Mouse (Mus musculus): ENCODE data around the gene Fkbp15. TPM values are rescaled to one million over a fixed set of nuclear protein-coding genes. Genes with fewer than 3 reads are reported as not detected.

Gene Fkbp15
- polyA plus RNA-seq, 1 experiment from 2014 or later: 14.1 TPM

DNA sequence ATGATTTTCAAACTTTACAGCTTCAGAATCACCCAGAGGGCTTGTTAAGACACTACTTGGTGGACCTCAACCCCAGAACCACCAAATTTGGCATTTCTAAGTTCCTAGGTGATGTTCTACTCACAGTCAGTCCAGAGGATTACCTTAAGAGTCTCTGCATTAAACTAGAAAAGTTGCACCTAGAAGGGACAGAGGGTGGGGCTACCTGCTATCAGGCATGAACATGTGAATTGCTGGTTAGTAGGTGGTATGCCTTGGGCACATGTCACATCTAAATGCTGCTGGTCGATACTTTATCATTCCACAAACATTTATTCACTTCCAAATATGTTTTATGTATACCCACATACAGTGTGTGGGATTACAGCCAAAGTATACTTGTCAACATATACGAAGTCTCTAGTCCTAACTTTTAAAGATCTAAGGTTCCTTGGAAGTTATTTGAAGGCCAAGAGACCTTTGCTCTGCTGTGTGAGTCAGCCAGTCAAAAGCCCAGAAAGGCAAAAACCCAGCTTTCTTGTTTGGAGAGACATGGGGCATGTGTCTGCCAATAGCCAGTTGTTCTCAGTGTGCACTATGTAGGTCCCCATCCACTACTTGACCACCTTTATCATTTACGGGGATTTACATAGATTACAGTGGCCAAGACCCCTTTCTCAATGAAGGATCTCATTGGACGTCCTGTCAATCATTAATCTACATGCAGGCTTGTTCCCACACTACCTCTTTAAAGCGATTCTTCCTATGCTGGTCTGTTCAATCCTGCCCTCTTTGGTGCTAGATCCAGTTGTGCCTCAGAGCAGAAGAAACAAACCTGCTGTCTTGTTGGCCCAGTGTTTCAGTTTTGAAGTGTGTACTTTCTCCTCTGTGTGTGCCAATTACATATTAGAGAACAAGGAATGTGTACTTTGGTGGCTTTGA is 29.5 kb upstream of the Fkbp15 start:
- H3K27me3 ChIP-seq: no peaks in the 10 kb centered on the region
- H3K9ac ChIP-seq: no peak overlapping the region
- H3K36me3 ChIP-seq (replicated peaks): peaks cover 72% of the 10 kb centered on the region
- H3K4me2 ChIP-seq: no peak overlapping the region
- 53% methylated on average over 5 of the region's 5 CpGs for WGBS (ENCODE audit: insufficient replicate concordance)
- H3K27ac ChIP-seq (replicated peaks): no peak overlapping the region
- ATAC-seq (ENCODE audit: insufficient read depth): peak; percentile 41; the same call in 1 of the 2 replicates
- H3K4me1 ChIP-seq (replicated peaks): peaks cover 19% of the 10 kb centered on the region
- no peaks in the 10 kb centered on the region for H3K9me3 ChIP-seq (replicated peaks)
- no peak overlapping the region for H3K4me3 ChIP-seq (replicated peaks)

DNA sequence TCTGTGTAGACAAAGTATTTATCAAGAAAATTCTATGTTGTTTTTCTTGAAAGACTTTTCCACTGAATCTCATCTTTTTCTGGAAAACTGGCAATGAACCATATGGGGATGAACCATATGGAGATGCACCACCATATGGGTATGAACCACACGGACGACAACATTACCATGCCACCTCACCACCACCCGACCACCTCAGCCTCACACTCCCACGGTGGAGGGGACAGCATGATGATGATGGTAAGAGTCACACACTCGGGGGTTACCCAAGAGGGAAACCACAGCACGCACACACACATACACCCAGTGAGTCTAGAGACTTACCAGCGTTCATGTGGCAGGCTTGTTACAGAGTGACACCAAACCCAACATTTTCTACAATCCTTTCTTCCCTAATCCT is 25.1 kb upstream of the Fkbp15 start:
- H3K4me2 ChIP-seq: no peak overlapping the region
- no peak overlapping the region for H3K9ac ChIP-seq
- H3K36me3 ChIP-seq (replicated peaks): peaks cover 43% of the 10 kb centered on the region
- no peak overlapping the region for H3K4me3 ChIP-seq (replicated peaks)
- peaks cover 45% of the 10 kb centered on the region for H3K4me1 ChIP-seq (replicated peaks)
- 78% methylated on average over 7 of the region's 7 CpGs for WGBS (ENCODE audit: insufficient replicate concordance)
- H3K9me3 ChIP-seq (replicated peaks): no peaks in the 10 kb centered on the region
- H3K27me3 ChIP-seq: no peaks in the 10 kb centered on the region
- ATAC-seq (ENCODE audit: insufficient read depth): no peak
- H3K27ac ChIP-seq (replicated peaks): no peak overlapping the region

DNA sequence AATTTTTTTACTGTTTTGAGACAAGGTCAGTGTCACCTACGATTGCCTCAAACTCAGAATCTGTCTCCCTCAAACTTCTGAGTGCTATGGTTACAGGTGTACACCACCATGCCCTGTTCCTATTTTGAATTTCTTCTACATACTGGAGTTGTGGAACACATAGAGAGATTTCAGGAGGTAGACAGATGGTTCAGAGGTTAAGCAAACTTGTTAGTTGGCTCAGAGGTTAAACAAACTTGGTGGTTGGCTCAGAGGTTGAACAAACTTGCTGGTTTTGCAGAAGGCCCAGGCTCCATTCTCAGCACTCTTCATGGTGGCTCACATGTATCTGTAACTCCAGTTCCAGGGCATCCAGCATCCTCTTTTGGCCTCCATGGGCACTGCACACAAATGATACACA is 23.8 kb upstream of the Fkbp15 start:
- Histone ChIP-seq H3K36me3 (replicated peaks) (peaks cover 35% of the 10 kb centered on the region), H3K27ac (replicated peaks) (peak overlapping the region; percentile 25; the same call in 1 of the 2 replicates), H3K9me3 (replicated peaks) (no peaks in the 10 kb centered on the region), H3K4me2 (peak overlapping the region; percentile 29), H3K4me1 (replicated peaks) (peaks cover 40% of the 10 kb centered on the region), H3K9ac (no peak overlapping the region), H3K27me3 (no peaks in the 10 kb centered on the region), H3K4me3 (replicated peaks) (no peak overlapping the region)
- peak; percentile 59 for ATAC-seq (ENCODE audit: insufficient read depth)
- 66% methylated on average over 1 of the region's 1 CpGs for WGBS (ENCODE audit: insufficient replicate concordance)

GRCm38 (mm10) chr4:62383752-62384151 is 23.4 kb upstream of the Fkbp15 start:
- peak overlapping the region; percentile 29 for H3K4me2 ChIP-seq
- peaks cover 31% of the 10 kb centered on the region for H3K36me3 ChIP-seq (replicated peaks)
- no peak overlapping the region for H3K4me3 ChIP-seq (replicated peaks)
- WGBS (ENCODE audit: insufficient replicate concordance): 64% methylated on average over 7 of the region's 7 CpGs
- H3K9me3 ChIP-seq (replicated peaks): no peaks in the 10 kb centered on the region
- H3K27me3 ChIP-seq: no peaks in the 10 kb centered on the region
- no peak overlapping the region for H3K9ac ChIP-seq
- peaks cover 43% of the 10 kb centered on the region for H3K4me1 ChIP-seq (replicated peaks)
- H3K27ac ChIP-seq (replicated peaks): peak overlapping the region; percentile 25; the same call in 1 of the 2 replicates
- peak; percentile 55 for ATAC-seq (ENCODE audit: insufficient read depth)

GRCm38 (mm10) chr4:62383207-62383606 is 22.9 kb upstream of the Fkbp15 start:
- 0 out of 2 replicates have a peak overlapping the region, but pooled peaks have one; percentile 29 for H3K4me2 ChIP-seq
- H3K9me3 ChIP-seq (replicated peaks): no peaks in the 10 kb centered on the region
- H3K27ac ChIP-seq (replicated peaks): 0 out of 2 replicates have a peak overlapping the region, but pooled peaks have one; percentile 35
- no peak overlapping the region for H3K4me3 ChIP-seq (replicated peaks)
- H3K27me3 ChIP-seq: no peaks in the 10 kb centered on the region
- ATAC-seq (ENCODE audit: insufficient read depth): no peak
- no peak overlapping the region for H3K9ac ChIP-seq
- peaks cover 46% of the 10 kb centered on the region for H3K4me1 ChIP-seq (replicated peaks)
- 54% methylated on average over 6 of the region's 6 CpGs for WGBS (ENCODE audit: insufficient replicate concordance)
- H3K36me3 ChIP-seq (replicated peaks): peaks cover 26% of the 10 kb centered on the region

GRCm38 (mm10) chr4:62379724-62380381 is 19.5 kb upstream of the Fkbp15 start:
- H3K27ac ChIP-seq (replicated peaks): no peak overlapping the region
- WGBS (ENCODE audit: insufficient replicate concordance): 64% methylated on average over 9 of the region's 9 CpGs
- ATAC-seq (ENCODE audit: insufficient read depth): no peak

DNA sequence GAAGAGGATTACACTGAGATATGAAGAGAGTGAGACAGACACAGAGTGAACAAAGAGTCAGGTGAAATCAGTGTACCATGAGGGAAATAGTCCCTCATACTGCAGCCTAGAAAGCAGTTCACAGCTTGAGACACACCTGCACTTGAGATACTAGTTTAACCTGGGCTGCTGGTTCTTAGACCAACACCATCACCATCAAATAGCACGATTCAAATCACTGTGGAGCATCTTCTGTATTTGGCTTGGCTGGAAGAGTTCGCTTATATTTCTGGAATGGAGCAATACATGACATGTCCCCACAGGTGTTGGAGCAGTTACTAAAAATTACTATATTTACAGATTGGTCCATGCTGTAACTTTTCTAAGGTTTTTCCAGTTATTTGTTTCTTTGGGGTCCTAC is 15.8 kb upstream of the Fkbp15 start:
- Histone ChIP-seq H3K4me2 (no peak overlapping the region), H3K4me1 (replicated peaks) (peaks cover 63% of the 10 kb centered on the region), H3K4me3 (replicated peaks) (no peak overlapping the region), H3K9ac (no peak overlapping the region), H3K9me3 (replicated peaks) (no peaks in the 10 kb centered on the region), H3K36me3 (replicated peaks) (no peaks in the 10 kb centered on the region), H3K27ac (replicated peaks) (no peak overlapping the region), H3K27me3 (no peaks in the 10 kb centered on the region)
- WGBS (ENCODE audit: insufficient replicate concordance): 79% methylated on average over 2 of the region's 2 CpGs
- ATAC-seq (ENCODE audit: insufficient read depth): no peak

More at GRCm38 (mm10) chr4:62379724-62380381, 19.5 kb upstream of the Fkbp15 start:
- Histone ChIP-seq H3K4me3 (replicated peaks) (no peak overlapping the region), H3K4me1 (replicated peaks) (peaks cover 52% of the 10 kb centered on the region), H3K9me3 (replicated peaks) (no peaks in the 10 kb centered on the region), H3K4me2 (no peak overlapping the region), H3K9ac (no peak overlapping the region), H3K36me3 (replicated peaks) (0 out of 2 replicates have a peak, but pooled peaks cover 3% of the 10 kb centered on the region), H3K27me3 (no peaks in the 10 kb centered on the region)

DNA sequence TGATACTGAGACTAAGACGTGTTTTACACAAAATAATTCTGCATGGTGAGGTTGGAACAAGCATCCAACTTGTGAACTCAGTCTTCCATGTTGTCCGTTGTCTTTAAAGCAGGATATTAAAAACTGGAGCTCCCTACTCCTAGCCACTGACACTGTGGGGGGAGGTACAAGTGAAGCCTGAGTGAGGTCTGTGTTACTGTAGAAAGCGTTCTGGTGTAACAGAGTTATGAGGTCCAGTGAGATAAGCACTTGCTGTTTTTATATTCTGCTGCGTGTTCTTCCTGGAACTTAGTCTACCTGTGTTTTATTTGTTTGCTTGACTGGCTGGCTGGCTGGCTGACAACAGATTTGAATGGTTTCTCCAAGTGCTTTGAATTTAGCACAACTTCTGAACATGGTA is 14.0 kb upstream of the Fkbp15 start:
- H3K4me3 ChIP-seq (replicated peaks): no peak overlapping the region
- WGBS (ENCODE audit: insufficient replicate concordance): 34% methylated on average over 4 of the region's 4 CpGs
- ATAC-seq (ENCODE audit: insufficient read depth): no peak
- peaks cover 68% of the 10 kb centered on the region for H3K4me1 ChIP-seq (replicated peaks)
- no peak overlapping the region for H3K9ac ChIP-seq
- no peaks in the 10 kb centered on the region for H3K9me3 ChIP-seq (replicated peaks)
- no peaks in the 10 kb centered on the region for H3K36me3 ChIP-seq (replicated peaks)
- H3K27ac ChIP-seq (replicated peaks): peak overlapping the region; percentile 63
- H3K27me3 ChIP-seq: no peaks in the 10 kb centered on the region
- no peak overlapping the region; the same call in 1 of the 2 replicates for H3K4me2 ChIP-seq

DNA sequence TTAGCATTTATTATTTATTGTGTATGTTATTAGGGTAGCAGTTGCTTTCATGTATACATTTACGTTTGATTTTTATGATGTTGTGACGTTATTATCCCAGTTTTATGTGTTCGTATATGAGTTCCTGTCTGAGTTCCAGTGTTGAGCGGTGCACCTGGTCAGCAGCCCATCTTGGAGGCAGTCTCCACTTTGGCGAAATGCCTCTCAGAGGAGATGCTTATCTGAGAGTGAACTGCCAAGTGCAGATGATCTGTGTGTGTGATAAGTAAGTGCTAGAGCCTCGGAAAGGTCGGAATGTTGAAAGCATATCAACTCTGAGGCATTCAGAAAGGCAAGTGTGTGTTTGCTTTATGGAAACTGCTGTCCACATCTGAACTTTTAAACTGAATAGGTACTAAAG is 13.3 kb upstream of the Fkbp15 start:
- no peak overlapping the region for H3K27ac ChIP-seq (replicated peaks)

DNA sequence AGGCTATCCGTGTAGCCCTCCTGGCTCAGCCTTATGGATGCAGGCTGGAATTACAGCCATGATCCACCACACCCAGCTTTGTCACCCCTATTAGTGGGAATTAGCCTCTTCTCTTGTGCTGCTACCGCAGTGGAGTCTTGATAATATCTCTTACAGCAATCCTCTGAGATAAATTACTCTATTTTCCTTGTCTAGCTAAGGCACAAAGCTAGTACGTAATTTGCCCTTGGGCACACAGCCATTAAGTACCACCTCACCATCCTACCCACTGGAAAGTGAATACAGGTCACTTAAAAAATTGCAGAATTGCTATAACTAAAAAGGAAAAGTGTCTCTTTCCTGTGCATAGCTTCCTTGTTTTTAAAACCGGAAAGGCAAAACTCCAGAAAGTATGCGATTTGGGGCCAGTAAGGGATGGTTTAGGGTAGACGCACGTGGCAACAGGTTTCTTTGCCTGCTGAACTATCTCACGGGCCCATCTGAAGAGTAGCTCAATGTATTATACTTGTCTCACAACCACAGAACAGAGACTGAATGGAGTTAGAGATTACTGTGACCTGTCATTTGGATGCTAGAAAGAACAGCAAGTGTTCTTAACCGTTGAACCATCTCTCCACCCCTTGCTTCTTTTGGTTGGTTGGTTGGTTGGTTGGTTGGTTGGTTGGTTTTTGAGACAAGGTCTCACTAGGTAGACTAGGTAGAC is 12.6 kb upstream of the Fkbp15 start:
- 37% methylated on average over 9 of the region's 9 CpGs for WGBS (ENCODE audit: insufficient replicate concordance)
- H3K9ac ChIP-seq: no peak overlapping the region
- no peak overlapping the region for H3K4me3 ChIP-seq (replicated peaks)
- no peaks in the 10 kb centered on the region for H3K36me3 ChIP-seq (replicated peaks)
- ATAC-seq (ENCODE audit: insufficient read depth): no peak
- no peak overlapping the region; the same call in 1 of the 2 replicates for H3K27ac ChIP-seq (replicated peaks)
- no peaks in the 10 kb centered on the region for H3K9me3 ChIP-seq (replicated peaks)
- H3K4me2 ChIP-seq: no peak overlapping the region
- H3K27me3 ChIP-seq: no peaks in the 10 kb centered on the region
- peaks cover 75% of the 10 kb centered on the region for H3K4me1 ChIP-seq (replicated peaks)

More for the DNA sequence above, 13.3 kb upstream of the Fkbp15 start:
- H3K36me3 ChIP-seq (replicated peaks): no peaks in the 10 kb centered on the region
- no peak overlapping the region for H3K4me3 ChIP-seq (replicated peaks)
- 62% methylated on average over 7 of the region's 7 CpGs for WGBS (ENCODE audit: insufficient replicate concordance)
- no peak overlapping the region for H3K9ac ChIP-seq
- ATAC-seq (ENCODE audit: insufficient read depth): no peak
- H3K4me1 ChIP-seq (replicated peaks): peaks cover 70% of the 10 kb centered on the region
- no peaks in the 10 kb centered on the region for H3K9me3 ChIP-seq (replicated peaks)
- no peaks in the 10 kb centered on the region for H3K27me3 ChIP-seq
- H3K4me2 ChIP-seq: no peak overlapping the region

DNA sequence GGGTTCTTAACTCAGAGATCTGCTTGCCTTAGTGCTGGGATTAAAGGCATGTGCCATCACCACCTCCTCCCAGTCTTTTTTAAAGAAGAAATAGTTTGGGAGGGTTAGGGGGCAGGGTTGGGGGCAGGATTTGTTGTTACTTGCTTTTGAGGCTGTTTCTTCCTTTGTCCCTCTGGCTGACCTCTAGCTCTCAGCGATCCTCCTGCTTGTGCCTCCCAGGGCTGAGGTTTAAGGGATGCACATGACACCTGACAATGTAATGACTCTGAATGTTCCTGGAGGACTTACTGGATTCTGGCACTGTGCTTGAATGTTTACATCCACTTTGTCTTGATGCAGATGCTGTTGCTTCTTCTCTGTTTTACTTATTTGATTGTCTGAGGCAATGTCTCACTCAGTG is 12.1 kb upstream of the Fkbp15 start:
- Histone ChIP-seq H3K27me3 (no peaks in the 10 kb centered on the region), H3K9me3 (replicated peaks) (no peaks in the 10 kb centered on the region), H3K9ac (no peak overlapping the region), H3K4me1 (replicated peaks) (peaks cover 80% of the 10 kb centered on the region), H3K4me3 (replicated peaks) (no peak overlapping the region), H3K4me2 (no peak overlapping the region), H3K27ac (replicated peaks) (peak overlapping the region; percentile 2; the same call in 1 of the 2 replicates), H3K36me3 (replicated peaks) (no peaks in the 10 kb centered on the region)
- ATAC-seq (ENCODE audit: insufficient read depth): no peak
- WGBS (ENCODE audit: insufficient replicate concordance): 79% methylated on average over 1 of the region's 1 CpGs
